Mouse (Mus musculus): ENCODE data around the gene Cebpg.

- TF ChIP-seq CTCF (IDR thresholded peaks at IDR 0.05; ENCODE audit: borderline replicate concordance, insufficient read depth, low read depth, low read length) (no peak), POLR2A (IDR thresholded peaks at IDR 0.05; ENCODE audit: borderline replicate concordance, insufficient read depth, low read length) (no peak)
Observed at GRCm38 (mm10) chr7:35053161-35053560, 3.2 kb downstream of the Cebpg start.
